8 mouse cellular contexts compared by ENCODE assay signal in the genomic region with DNA sequence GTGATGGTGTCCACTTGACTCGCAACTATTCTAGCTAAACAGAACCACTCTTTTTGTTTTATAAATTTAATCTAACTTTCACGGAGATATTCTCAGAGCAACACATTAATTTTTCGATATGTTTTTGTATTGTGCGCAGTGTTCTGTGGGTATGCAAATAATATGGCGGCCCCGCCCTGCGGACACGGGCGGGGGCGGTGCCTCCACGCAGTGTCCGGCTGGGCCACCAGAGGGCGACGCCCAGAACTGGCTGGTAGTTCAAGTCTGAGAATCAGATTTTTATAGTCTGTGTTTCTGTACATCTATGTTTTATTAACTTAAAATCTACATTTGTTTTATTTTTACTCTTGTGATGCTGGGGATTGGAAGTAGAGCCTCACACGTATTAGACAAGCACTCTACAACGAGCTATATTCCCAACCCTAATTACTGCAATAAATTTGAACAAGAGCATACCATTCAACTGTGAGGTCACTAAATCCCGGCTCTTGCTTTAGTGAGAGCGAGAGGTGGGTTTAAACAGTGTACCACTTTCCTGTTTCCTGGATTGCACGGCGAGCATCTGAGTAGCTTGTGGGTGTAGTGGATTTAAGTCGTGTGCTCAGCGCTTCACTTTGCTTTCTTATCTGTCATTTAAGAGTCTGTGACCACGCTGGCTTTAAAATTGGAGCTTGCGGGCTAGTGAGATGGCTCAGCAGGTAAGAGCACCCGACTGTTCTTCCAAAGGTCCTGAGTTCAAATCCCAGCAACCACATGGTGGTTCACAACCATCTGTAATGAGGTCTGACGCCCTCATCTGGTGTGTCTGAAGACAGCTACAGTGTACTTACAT. TPM values are rescaled to one million over a fixed set of nuclear protein-coding genes. Genes with fewer than 3 reads are reported as not detected.
DNase-seq lines count a peak whose midpoint lies in the region; ATAC-seq and TF ChIP-seq lines count a peak whose summit lies in the region.

No protein-coding gene starts in this region.

- H3K4me3 ChIP-seq in embryonic facial prominence, embryonic 12.5 days: 0 out of 2 replicates have a peak overlapping the region, but pooled peaks have one; percentile 6
- no peak overlapping the region for H3K4me3 ChIP-seq in limb, embryonic 11.5 days (ENCODE audit: low read depth, low read length)
- peak overlapping the region; percentile 23 for H3K4me3 ChIP-seq in midbrain, embryonic 13.5 days (replicated peaks)
- H3K4me3 ChIP-seq in small intestine, adult 2 months (ENCODE audit: low read depth, low read length): no peak overlapping the region

- H3K27ac ChIP-seq in embryonic facial prominence, embryonic 12.5 days: peak overlapping the region; percentile 90; the same call in 1 of the 2 replicates
- H3K27ac ChIP-seq in limb, embryonic 11.5 days (replicated peaks; ENCODE audit: low read depth, low read length): peak overlapping the region; percentile 42; the same call in 1 of the 2 replicates
- H3K27ac ChIP-seq in midbrain, embryonic 13.5 days: peak overlapping the region; percentile 87
- peak overlapping the region; percentile 96 for H3K27ac ChIP-seq in small intestine, adult 2 months (ENCODE audit: insufficient read depth, low read depth, low read length)

- no peaks in the 10 kb centered on the region for H3K36me3 ChIP-seq in embryonic facial prominence, embryonic 12.5 days
- H3K36me3 ChIP-seq in limb, embryonic 11.5 days (ENCODE audit: control insufficient read depth, insufficient read depth, low read length): no peaks in the 10 kb centered on the region
- H3K36me3 ChIP-seq in midbrain, embryonic 13.5 days: no peaks in the 10 kb centered on the region
- no peaks in the 10 kb centered on the region for H3K36me3 ChIP-seq in small intestine, adult 2 months (ENCODE audit: control insufficient read depth, insufficient read depth, low read length)

- peaks cover 23% of the 10 kb centered on the region for H3K4me1 ChIP-seq in embryonic facial prominence, embryonic 12.5 days
- H3K4me1 ChIP-seq in limb, embryonic 11.5 days (ENCODE audit: control insufficient read depth, insufficient read depth, low read length): peaks cover 16% of the 10 kb centered on the region
- H3K4me1 ChIP-seq in midbrain, embryonic 13.5 days (replicated peaks): peaks cover 26% of the 10 kb centered on the region
- peaks cover 24% of the 10 kb centered on the region for H3K4me1 ChIP-seq in small intestine, adult 2 months (ENCODE audit: control insufficient read depth, insufficient read depth, insufficient read length, low read length)

- H3K27me3 ChIP-seq in embryonic facial prominence, embryonic 12.5 days: no peaks in the 10 kb centered on the region
- H3K27me3 ChIP-seq in limb, embryonic 11.5 days (ENCODE audit: control insufficient read depth, insufficient read depth, low read length): no peaks in the 10 kb centered on the region
- H3K27me3 ChIP-seq in midbrain, embryonic 13.5 days: no peaks in the 10 kb centered on the region
- H3K27me3 ChIP-seq in small intestine, adult 2 months (ENCODE audit: control insufficient read depth, insufficient read depth, low read length): no peaks in the 10 kb centered on the region

- H3K4me2 ChIP-seq in embryonic facial prominence, embryonic 12.5 days (replicated peaks): peak overlapping the region; percentile 21
- no peak overlapping the region for H3K4me2 ChIP-seq in limb, embryonic 11.5 days (ENCODE audit: low read depth, severe bottlenecking)
- H3K4me2 ChIP-seq in midbrain, embryonic 13.5 days (replicated peaks): peak overlapping the region; percentile 41

- peak; percentile 94 for TF ChIP-seq CTCF in small intestine, adult 2 months (IDR thresholded peaks at IDR 0.05; ENCODE audit: extremely low read depth, insufficient read length, insufficient replicate concordance, low read depth, low read length)

- 20% methylated on average over 26 of the region's 26 CpGs for WGBS in embryonic facial prominence, embryonic 12.5 days
- WGBS in limb, embryonic 11.5 days: 20% methylated on average over 26 of the region's 26 CpGs
- 22% methylated on average over 26 of the region's 26 CpGs for WGBS in midbrain, embryonic 13.5 days
- WGBS in small intestine, adult 2 months: 9% methylated on average over 26 of the region's 26 CpGs

- peak; percentile 91 for DNase-seq in embryo, embryonic 10 days (ENCODE audit: low spot score)
- DNase-seq in embryo, embryonic 9.5 days (ENCODE audit: extremely low spot score): no peak
- peak; percentile 93 to 98 for DNase-seq in heart, adult 18-20 months
- DNase-seq in kidney, adult 18-20 months: peak; percentile 97
- peak; percentile 96 for DNase-seq in limb, embryonic 11.5 days (ENCODE audit: low spot score)

- H3K9ac ChIP-seq in embryonic facial prominence, embryonic 12.5 days: no peak overlapping the region
- 0 out of 2 replicates have a peak overlapping the region, but pooled peaks have one; percentile 34 for H3K9ac ChIP-seq in limb, embryonic 11.5 days (ENCODE audit: low read length)
- H3K9ac ChIP-seq in midbrain, embryonic 13.5 days (replicated peaks): 0 out of 2 replicates have a peak overlapping the region, but pooled peaks have one; percentile 39

- H3K9me3 ChIP-seq in embryonic facial prominence, embryonic 12.5 days: no peaks in the 10 kb centered on the region
- H3K9me3 ChIP-seq in limb, embryonic 11.5 days (ENCODE audit: control insufficient read depth, low read length): no peaks in the 10 kb centered on the region
- no peaks in the 10 kb centered on the region for H3K9me3 ChIP-seq in midbrain, embryonic 13.5 days

- peak; percentile 67 for ATAC-seq in embryonic facial prominence, embryonic 12.5 days (ENCODE audit: insufficient number of reproducible peaks, insufficient read depth, low FRiP score, low TSS enrichment)
- peak; percentile 77 for ATAC-seq in limb, embryonic 11.5 days (ENCODE audit: insufficient number of reproducible peaks, low FRiP score, low TSS enrichment, low read depth)
- peak; percentile 62 for ATAC-seq in midbrain, embryonic 13.5 days

- TF ChIP-seq POLR2A in small intestine, adult 2 months (IDR thresholded peaks at IDR 0.05; ENCODE audit: low read depth, low read length): no peak

RNA-seq across cellular contexts. Expression of a gene that starts 1.8 kb away (rescaled TPM):
- 7.1 and 7.2 TPM in 2 replicates for polyA plus RNA-seq in embryonic facial prominence, embryonic 12.5 days (2016; fragmentation: Nextera tagmentation; extraction: Ambion mirVana)
- 1 to 10 TPM; 2.3 to 2.9 TPM for total RNA-seq in heart, adult 18-20 months (2021)
- polyA plus RNA-seq in limb, embryonic 11.5 days (2014; fragmentation: Nextera tagmentation; extraction: Ambion mirVana): 7.2 and 8.2 TPM in 2 replicates
- 4.8 and 5.6 TPM in 2 replicates for polyA plus RNA-seq in midbrain, embryonic 13.5 days (2015; fragmentation: Nextera tagmentation; extraction: Ambion mirVana)
- 10.0 and 16.3 TPM in 2 replicates for polyA plus RNA-seq in small intestine, adult 2 months (2012; rRNA removed)

RNA-seq across cellular contexts. Expression of a gene that starts 56.0 kb away (rescaled TPM):
- 7.5 and 9.3 TPM in 2 replicates for polyA plus RNA-seq in embryonic facial prominence, embryonic 12.5 days (2016; fragmentation: Nextera tagmentation; extraction: Ambion mirVana)
- total RNA-seq in heart, adult 18-20 months (2021): under 1 TPM; 0.15 to 0.18 TPM
- polyA plus RNA-seq in limb, embryonic 11.5 days (2014; fragmentation: Nextera tagmentation; extraction: Ambion mirVana): 44.5 and 46.2 TPM in 2 replicates
- polyA plus RNA-seq in midbrain, embryonic 13.5 days (2015; fragmentation: Nextera tagmentation; extraction: Ambion mirVana): 23.5 and 25.2 TPM in 2 replicates
- 0.06 TPM in 1 of 2 replicates, not detected in the other for polyA plus RNA-seq in small intestine, adult 2 months (2012; rRNA removed)

Comparison
In these comparisons a context has a peak if more than half of its experiments do, and no peak if none do; other contexts are left out.
1. H3K27ac ChIP-seq: peak in every context shown above with its lines; median percentile 96 in small intestine, adult 2 months; 90 in embryonic facial prominence, embryonic 12.5 days; 87 in midbrain, embryonic 13.5 days; 42 in limb, embryonic 11.5 days.
2. H3K4me3 ChIP-seq: peak in embryonic facial prominence, embryonic 12.5 days (single experiment) and midbrain, embryonic 13.5 days (single experiment); none in limb, embryonic 11.5 days (single experiment) and small intestine, adult 2 months (single experiment).
3. Peak in every context shown above with its lines, with median percentiles within 50 percentile points of each other: ATAC-seq.